Mouse (Mus musculus) heart, adult 8-10 months (tissue): ENCODE measurements around the gene Syne1. TPM values are rescaled to one million over a fixed set of nuclear protein-coding genes. Genes with fewer than 3 reads are reported as not detected.

Source experiments
- DNase-seq: peaks from one replicate; pipeline ENCODE4 v3.0.0; 2022; ENCODE audit warnings: low spot score
- total RNA-seq, 4 experiments: library from RNA; stranded (reverse); gene quantifications; 2 replicates each; pipeline ENCODE4 v1.2.4; 2022

The Syne1 gene
- total RNA-seq, 4 experiments from 2014 or later = 57.6 to 65.2 (median 59.0) TPM

DNA sequence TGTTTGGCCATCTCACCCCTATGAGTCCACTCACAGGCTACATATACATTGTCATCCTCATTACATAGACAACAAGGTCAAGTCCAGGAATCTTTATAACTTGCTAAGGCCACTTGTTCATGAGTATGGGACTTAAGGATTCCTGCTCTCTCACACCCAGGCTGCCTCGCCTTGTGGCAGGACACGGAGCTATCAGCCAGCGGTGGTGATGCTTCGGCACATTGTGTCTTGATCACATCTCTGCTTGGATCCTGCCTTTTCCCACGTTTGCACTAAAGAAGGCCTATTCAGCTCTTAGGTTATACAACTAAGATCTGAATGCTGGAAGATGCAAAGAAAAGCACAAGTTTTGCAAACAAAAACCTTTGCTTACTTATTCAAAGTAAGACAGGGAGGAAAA is 345.7 kb downstream of the Syne1 start:
- no peak for DNase-seq

DNA sequence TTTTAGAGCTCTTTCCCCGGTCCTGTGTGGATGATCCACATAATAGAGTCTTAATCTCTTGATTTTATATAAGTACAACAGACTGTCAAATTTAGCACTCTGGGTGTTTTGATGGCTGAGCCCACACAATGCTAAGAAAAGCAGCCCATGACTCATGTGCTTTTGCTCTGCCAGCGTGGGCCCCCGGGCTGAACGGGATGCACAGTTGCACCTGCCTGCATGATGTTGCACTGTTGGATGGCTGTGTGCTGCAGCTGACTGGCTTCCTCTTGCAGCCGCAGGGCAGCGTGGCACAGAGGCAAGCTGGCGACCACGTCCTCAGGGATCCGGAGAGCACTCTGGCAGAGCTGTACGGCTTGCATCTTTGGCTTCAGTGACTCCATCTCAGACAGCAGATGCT is 347.4 kb downstream of the Syne1 start:
- no peak for DNase-seq

DNA sequence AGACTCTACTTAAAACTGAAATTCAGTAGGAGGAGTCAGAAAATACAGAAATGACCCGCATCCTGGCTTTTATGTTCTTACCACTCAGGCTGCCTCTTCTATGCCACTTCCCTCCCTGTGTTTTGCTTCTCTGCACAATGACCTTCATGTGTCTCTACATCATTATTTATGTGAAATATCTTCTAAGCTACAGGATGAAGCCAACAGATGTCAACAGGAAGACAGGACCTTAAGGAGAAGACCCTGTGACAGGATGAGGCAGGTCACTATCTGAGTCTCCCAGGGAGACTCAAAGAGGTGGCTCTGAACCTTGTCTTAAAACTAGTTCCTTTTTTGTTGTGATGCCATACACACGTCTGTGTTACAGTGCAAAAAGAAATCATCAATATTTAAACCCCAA is 353.9 kb downstream of the Syne1 start:
- no peak for DNase-seq

DNA sequence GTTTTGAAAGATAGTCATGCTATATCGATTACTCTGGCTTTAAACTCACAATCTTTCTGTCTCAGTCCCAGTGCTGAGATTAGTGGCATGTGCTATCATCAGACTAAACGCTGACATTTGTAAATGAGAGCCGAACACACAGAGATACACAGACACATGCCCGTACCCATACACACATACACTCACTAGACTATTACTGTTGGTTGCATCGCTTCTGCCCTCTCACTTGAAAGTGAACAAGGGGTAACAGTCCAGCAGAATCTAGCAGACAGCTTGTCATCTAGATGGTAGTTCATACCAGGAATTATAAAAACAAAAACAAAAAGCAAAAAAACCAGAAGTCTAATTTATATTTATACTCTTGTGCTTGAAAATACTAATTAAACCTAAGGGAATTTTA is 355.0 kb downstream of the Syne1 start:
- no peak for DNase-seq

DNA sequence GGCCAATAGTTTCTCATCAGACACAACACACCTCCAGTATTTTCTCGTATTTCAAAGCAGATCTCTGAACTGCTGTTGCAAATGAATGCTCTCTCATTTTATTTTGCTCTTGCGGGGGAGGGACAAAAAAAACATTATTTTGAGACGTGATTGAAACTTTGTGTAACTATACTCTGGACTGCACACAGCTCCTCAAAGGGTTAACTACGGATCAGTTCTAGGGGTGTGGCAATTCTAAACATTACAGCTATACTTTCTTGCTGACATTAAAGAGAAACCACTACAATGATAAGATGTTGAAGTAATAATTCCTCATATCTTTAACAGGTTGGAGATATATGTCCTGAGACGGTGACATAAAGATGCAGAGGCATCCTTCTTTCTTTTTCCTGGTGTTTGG is 356.0 kb downstream of the Syne1 start:
- no peak for DNase-seq

DNA sequence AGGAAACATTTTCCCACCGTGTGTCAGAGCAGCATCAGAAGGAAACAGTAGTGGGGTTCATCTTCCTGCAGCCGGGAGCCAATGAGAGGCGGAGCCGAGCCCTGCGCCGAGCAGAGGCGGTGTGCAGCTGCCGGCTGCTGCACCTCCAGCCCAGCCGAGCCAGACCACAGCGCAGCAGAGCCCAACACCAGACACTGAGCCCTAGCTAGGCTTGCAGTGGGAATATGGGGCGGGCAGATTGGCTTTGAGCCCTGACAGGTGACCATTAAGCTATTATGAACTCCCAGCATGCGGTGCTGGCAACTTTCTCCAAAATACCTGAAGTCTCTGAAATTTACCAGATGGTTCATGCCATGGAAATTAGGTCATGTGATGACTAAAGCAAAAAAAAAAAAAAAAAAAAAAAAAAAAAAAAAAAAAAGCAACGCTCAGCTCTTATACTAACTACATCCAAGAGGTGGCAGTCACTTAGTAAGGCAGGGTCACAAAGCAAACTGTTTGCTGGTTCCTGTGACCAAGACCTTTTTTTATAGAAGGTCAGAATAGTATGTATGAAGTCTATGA is 356.5 kb downstream of the Syne1 start:
- peak; percentile 60 for DNase-seq

DNA sequence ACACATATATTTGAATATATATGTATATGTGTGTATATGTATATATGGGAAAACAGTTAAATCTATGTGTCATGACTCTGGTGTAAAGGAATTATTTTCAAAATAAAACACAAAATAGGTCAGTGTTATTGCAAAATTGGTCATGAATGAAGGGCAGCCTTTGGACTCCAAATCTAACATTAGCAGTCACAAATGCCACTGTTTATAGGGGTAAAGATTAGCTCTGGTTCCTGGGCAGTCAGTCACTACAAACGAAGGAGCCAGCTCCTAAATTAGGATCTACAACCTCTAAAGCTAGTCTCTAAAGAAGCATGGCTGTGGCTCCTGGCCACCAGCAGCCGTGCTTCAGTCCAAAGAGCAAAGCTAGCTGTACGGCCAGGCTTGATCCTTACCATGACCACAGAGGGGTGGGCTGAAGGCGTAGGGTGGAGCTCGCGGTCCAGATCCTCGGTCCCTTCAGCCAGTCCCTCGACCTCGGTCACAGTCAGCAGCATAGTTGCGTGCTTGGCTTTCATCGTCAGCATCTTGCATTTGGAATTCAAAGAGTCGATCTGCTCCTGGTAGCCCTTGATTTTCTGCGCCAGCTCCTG is 357.1 kb downstream of the Syne1 start:
- DNase-seq = no peak

DNA sequence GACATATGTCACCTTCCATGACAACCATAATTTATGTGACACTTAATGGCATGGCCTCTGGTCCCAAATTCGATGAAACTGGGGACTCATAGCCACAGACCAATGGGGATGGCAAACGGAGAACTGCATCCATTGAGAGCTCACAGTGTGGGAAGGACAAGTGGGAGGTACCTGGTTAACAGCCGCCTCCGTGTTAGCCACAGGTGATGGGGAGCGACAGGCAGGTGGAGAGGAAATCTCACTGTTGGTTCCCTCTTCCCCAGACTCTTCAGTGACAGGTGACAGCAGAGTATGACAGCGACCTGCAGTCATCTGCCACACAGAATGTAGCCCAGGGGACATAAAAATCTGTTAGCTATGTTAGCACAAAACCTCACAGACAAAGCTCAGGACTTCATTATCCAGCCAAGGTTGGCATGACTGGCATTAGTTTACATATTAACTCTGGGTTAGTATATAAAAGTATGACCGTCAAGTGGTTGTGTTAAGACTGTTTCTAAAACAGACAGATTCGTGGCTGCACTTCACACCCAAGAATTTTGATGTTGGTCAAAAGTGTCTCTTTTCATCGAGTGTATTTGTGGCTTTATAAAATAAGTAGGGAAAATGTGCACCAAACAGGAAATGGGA is 358.3 kb downstream of the Syne1 start:
- DNase-seq = no peak

DNA sequence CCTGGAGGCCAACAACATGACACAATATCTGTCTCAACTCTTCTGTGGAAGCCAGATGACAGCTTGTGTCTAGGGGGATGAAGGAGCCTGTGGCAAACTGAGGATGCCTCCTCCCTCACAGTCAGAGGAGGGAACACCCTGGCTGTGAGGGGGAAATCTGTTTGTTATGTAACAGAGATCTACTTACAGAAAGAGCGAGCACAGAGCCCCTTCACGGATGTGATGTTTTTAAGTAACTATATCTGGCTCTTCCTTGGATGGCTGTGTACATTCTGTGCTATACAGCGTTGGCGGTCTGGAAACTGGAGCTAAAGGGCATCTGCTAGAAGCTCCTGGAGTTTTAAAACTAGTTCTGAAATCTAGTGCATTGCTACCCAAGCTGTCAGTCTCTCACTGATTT is 360.5 kb downstream of the Syne1 start:
- DNase-seq = no peak

DNA sequence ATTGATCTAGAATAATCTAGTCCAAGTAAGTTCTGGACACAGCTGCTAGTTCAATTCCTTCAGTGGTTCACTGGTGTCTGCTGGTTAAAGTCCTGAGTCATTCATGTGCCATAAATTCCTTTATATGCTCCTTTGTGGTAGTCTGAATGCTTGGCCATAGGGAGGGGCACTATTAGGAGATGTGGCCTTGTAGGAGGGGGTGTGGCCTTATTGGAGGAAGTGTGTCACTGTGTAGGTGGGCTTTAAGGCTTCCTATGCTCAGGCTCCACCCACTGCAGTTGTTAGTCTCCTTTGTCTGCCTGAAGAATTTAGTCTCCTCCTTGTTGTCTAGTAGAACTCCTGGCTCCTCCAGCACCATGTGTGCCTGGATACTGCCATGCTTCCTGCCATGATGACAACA is 362.4 kb downstream of the Syne1 start:
- no peak for DNase-seq

DNA sequence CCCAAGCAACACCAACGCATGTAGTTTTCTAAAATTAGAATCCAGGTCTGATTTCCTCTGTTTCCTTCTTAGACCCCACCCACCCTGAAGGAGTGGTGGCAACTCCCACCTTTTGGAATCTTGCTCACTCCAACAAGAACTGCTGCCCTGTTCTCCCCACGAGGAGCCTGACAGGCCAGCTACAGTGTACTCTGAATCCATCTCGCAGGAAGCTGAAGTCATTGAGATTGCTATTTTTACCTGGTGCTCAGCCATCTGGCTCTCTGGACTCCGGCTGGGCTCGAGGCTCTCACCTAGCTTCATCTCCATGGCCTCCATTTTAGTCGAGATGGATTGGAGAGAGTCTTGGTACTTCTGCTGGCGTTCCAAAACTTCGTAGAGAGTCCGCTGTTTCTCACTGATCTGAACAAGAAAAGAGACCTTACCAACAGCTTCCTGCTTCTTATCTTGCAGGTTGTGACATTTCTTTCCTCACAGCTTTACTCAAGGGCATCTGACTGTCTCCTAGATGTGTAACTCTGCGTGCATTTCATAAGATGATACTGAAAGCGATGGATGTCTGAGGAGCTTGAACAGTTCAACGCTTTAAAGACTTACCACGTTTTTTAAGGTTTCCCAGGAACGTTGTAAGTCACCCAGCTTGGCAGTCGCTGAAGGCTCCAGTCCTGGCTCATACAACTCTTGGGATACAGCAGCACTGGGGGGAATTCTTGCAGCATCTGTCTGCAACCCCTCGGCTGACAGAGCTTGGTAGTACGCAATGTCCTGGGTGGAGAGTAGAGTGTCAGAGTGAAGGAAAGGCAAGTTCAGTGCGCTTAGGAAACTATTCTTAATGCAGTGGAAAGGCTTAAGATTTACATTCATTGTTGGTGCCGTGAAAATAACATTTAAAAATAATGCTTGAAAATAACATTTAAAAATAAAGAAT is 365.9 kb downstream of the Syne1 start:
- peak; percentile 30 for DNase-seq

DNA sequence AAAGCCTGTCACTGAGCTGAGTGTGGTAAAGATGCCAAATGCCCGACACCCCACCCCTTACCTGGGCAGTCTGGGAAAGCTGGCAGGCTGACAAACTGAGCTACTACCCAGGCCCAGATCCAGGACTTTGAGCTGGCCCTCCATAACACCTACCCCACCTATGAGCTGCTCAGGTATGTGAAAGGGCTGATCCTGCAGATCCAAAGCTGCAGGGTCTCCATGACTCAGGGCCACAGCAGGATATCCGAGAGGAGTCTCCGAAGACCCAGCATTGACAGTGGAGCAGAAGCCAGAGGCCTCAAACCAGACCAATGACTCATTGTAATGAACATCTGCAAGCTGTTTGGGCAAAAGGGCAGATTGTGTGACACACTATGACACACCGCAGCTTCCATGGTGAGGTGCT is 369.5 kb downstream of the Syne1 start:
- DNase-seq = no peak

DNA sequence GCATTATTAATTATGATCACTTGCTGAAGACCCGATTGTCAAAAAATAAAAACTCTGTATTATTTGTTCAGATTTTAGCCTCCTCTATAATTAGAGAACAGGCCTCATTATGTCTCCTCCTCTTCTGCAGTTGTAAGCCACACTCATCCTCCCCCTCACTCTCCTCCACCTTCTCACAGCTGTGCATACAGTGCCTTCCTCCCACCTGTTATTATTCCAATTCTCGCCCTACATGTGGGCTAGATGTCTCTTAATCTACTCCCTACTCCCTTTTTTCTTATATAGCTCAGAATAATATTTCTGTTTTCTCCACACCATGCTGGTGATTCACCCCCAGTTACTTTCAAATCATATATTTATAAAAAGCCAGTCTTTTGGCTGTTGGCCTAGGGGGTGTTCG is 371.4 kb downstream of the Syne1 start:
- no peak for DNase-seq

DNA sequence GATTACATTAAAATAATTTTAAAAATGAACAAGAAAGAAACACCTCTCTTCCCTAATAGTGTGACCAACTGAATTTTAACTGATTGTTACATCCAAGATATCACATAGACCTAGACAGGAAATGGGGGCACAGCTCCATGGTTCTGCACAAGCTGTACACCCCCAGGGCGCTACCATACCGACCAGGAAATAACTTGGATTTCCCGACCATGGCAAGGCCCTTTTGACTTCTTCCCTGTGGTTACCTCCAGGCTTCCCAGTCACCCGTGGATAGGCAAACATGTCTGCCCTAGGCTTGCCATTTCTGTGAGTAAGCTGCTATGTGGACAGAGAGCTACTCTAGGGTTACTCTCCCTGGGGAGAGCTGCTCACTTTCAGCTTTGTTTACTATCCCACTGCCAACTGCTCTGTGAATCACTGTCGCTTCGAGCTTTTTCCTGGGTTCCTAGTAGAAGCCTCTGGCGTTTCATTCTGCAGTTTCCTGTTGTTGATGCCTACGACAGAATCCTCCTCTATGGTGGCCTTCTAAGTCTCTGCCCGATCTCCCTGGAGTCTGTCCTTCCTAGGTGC is 373.8 kb downstream of the Syne1 start:
- DNase-seq = no peak

DNA sequence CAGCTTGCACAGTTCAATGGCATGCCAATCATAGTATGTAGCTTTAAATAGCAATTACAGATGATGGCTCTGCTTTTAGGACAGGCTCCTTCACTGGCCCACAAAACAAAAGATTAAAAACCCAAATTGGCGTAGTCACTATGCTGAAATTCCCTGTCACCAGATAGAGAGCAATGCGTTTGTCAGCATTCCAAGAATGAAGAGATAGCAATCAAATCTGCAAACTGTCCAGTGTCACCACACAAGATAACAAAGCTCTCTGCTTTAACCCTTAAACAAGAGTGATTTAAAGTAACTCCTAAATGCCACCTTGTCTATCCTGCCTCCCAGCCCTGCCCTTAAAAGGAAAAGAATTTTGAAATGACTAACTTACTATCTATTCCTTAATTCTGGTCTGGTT is 374.9 kb downstream of the Syne1 start:
- DNase-seq = no peak

DNA sequence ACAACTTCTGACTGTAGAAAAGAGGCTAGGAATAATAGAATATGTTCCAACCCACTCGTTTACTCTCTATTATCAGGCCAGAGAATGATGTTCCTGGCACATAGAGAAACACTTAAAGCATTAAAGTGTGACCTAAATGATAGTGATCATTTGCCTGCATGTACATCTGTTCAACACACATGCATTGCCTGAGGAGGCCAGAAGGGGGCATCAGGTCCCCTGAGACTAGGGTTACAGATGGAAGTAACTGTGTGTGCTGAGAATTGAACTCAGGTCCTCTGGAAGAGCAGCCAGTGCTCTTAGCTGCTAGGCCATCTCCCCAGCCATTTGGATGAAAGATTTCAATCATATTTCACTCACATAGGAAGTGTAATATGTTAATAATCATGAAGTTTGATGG is 380.9 kb downstream of the Syne1 start:
- DNase-seq = no peak

DNA sequence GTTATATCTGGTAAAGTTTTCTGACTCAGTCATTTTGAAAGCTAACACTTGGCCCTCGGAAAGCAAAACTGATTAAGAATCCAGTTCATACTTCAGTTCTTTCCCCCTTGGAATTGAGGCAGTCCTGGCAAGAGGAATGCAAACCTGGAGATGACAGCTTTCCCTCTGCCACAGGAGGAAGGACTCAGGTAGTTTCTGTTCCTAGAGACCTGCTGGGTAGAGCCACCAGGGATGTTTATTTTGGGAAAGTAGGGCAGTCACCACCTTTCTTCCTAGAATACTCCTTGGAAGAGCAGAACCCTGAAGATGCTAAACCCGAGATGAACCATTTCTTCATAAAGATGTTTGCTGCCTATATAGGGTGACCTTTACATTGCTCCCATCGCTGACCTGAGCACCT is 383.8 kb downstream of the Syne1 start:
- DNase-seq = no peak

DNA sequence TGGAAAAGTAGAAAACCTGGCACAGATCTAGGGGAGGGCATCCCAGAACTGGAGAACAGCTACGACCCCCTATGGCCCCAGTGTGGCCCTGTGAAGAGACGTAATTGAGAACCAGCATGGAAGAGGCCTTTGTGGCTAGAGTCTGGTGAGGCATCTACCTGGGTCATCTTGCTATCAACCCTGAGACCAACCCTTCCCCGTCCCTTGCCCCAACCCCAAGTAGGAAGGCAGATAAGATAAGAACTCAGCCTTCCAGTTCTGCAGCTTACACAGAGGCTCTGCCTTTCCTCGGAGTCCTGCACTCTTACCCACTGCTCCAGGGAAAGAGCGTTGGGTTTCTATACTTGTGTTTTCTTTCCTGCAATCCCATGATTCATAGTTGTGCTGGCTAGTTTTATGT is 385.8 kb downstream of the Syne1 start:
- no peak for DNase-seq

DNA sequence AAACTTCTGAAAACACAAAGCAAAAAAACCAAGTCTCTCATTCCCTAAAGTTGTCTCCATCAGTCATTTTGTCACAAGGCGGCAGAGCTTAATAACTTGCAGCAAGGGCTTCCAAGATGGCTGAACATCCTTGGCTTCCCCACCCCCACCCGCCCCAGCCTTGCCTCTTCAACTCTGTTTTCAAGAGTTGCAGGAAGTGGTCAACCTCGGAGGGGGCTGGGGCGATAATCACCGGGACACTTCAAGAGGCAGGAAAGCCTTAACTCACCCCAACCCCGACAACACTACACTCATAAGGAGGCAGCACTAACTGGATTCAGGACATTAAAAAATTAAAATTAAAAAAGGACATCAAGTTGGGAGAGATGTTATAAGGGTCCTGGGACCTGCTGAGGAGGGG is 387.5 kb downstream of the Syne1 start:
- no peak for DNase-seq

DNA sequence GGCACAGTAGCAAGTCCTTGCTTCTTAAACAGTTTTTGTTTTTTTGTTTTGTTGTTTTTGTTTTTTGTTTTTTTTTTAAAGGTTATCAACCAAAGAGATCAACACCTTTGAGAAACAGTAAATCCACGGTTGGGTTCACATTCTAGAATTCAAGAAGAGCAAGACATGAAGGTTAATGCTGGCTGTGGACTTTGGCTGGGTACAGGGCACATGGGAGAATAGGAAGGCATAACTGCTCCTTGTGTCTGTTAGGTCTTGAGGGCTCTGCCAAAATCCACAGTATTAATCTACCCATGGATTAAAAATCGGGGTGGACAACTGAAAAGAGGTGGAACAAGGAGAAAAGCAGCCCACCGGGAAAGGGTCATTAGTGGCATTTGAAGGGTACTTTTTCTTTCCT is 388.0 kb downstream of the Syne1 start:
- no peak for DNase-seq

DNA sequence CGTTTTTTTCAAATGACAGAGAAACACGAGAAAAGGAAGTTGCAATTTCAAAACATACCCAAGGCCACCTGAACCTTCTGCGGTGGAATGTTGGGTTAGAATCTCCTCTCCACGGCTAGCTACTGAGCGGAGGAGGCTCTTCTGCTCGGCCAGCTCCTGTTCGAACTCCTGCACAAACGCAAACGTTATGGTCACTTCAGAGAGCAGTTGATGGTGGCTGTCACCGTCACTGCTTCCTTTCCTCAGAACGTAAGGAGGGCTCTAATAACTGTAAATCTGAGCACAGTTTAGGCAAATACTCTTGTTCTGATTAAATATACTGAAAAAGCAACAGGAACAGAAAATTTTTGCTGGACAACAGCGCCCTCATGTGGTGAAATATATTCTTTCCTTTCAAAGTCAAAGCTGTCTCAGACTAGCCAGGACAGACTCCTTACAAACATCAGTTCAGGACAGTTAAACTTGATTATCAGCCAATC is 389.8 kb downstream of the Syne1 start:
- DNase-seq = peak; percentile 63

DNA sequence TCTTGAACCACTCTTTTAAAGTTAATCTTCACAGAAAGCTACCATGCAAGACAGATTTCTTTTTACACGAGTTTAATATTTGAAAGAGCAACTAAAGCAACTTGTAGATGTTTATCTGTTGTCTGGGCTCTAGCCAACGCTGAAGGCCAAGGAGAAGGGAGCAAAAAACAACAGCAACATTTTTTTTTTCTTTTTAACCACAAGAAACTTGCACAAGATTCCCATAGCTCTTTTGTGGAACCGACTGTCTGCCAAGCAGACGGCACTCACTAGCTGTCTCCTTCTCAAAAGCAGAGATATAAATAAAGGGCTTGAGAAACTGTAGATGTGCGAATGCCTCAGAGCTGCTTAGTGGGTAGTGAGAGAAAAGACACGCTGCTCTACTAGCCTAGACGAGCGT is 391.6 kb downstream of the Syne1 start:
- DNase-seq = no peak
